Mouse (Mus musculus): ENCODE data around the gene Snrnp27.

DNA sequence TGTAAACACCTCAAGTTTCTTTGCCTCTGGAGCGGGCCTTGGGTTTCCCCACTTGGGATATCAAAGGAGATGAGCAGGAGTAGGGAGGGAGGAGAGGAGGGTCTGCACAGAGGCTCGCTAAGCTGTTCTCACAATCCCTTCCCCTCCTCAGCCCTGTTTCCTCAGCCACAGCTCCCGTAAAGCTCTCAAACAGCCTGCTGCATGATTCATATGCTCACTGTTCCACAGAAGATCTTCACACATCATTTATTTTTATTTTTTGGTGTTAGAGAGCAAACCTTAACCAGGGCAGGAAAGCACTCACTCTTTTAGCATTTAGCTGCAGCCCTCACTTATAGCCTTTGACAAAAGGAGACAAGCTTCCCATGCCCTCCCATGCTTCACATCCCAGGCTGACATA, 37.7 kb upstream of the Snrnp27 start:
- no peak for TF ChIP-seq CTCF (IDR thresholded peaks at IDR 0.05; ENCODE audit: borderline replicate concordance, insufficient read depth, low read length)
- TF ChIP-seq POLR2A (IDR thresholded peaks at IDR 0.05; ENCODE audit: low read depth, low read length): no peak

All from embryonic fibroblast, embryonic 13.5 days (primary cell).